Mouse (Mus musculus) midbrain, embryonic 13.5 days (tissue): Measurements from ENCODE around the gene 4930404H24Rik. TPM values are rescaled to one million over a fixed set of nuclear protein-coding genes. Genes with fewer than 3 reads are reported as not detected.

Experiments
- ATAC-seq: fragments of 200-750 bp; cut with Nextera tagmentation; 2 replicates; pipeline ENCODE4 v1.8.0; 2017; ENCODE audit warnings: mild to moderate bottlenecking, moderate TSS enrichment, moderate library complexity
- H3K27ac ChIP-seq: fragments of 300-500 bp; sonication (generic); 2 replicates; pipeline ENCODE4 v1.5.1; 2015; ENCODE audit warnings: inconsistent platforms, mild to moderate bottlenecking, moderate library complexity
- H3K27me3 ChIP-seq: fragments of 300-500 bp; sonication (generic); 2 replicates; pipeline ENCODE4 v1.6.1; 2015; ENCODE audit warnings: mild to moderate bottlenecking, inconsistent platforms
- H3K36me3 ChIP-seq: fragments of 300-500 bp; sonication (generic); 2 replicates; pipeline ENCODE4 v1.6.1; 2015; ENCODE audit warnings: mild to moderate bottlenecking, inconsistent platforms
- H3K4me1 ChIP-seq: fragments of 300-500 bp; sonication (generic); replicated peaks from 2 replicates; pipeline ENCODE4 v1.6.1; 2015; ENCODE audit warnings: inconsistent platforms
- H3K4me2 ChIP-seq: fragments of 300-500 bp; sonication (generic); replicated peaks from 2 replicates; pipeline ENCODE4 v1.6.1; 2015; ENCODE audit warnings: moderate library complexity, mild to moderate bottlenecking, inconsistent platforms
- H3K4me3 ChIP-seq: fragments of 300-500 bp; sonication (generic); replicated peaks from 2 replicates; pipeline ENCODE4 v1.5.1; 2015; ENCODE audit warnings: mild to moderate bottlenecking, inconsistent platforms
- H3K9ac ChIP-seq: fragments of 300-500 bp; sonication (generic); replicated peaks from 2 replicates; pipeline ENCODE4 v1.6.1; 2015; ENCODE audit warnings: mild to moderate bottlenecking, inconsistent platforms
- H3K9me3 ChIP-seq: fragments of 300-500 bp; sonication (generic); 2 replicates; pipeline ENCODE4 v1.6.1; 2016; ENCODE audit warnings: mild to moderate bottlenecking, inconsistent platforms
- WGBS: fragments of 180-500 bp; shearing (Covaris S2); methylation state at CpG from one replicate; pipeline ENCODE4 v1.1.7; 2015; 5-methylcytosine and 5-hydroxymethylcytosine counted together
- polyA plus RNA-seq: library from polyadenylated mRNA; unstranded; fragments of >200 nt; fragmentation: Nextera tagmentation; extraction: Ambion mirVana; gene quantifications from 2 replicates; pipeline ENCODE4 v1.2.1, GENCODE M21; 2015

4930404H24Rik gene
- polyA plus RNA-seq, 1 experiment from 2014 or later = not detected

DNA sequence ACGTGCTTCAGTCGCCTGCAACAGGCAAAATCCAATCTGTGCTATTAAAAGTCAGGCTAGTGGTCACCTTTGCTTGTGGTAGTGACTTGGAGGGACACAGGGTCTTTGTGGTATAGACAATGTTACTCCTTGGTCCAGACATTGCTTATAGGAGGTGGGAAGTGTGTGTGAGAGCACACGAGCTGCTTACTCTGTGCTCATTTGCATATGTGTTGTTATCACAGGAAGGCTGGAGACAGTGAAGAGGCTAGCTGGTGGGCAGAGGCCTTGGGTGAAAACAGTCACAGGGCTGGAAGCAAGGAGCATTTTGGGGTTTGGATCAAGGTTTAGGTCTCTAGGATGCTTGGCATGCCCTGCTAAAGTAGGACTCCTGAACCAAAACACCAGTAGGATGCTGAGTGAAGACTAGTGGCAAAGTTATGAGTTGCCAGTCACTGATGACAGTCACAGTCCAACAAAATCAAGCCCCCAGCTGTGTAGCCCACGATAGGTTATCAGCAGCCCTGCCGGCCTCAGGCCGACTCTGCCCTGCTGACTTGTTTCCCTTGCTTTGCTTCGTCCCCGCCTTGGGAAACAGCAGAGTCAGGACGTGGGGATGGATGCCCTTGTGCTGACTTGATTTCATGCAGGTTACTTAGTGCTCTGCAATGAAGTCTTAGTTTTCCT lies 37.6 kb upstream of the 4930404H24Rik start:
- Histone ChIP-seq H3K36me3 (0 out of 2 replicates have a peak, but pooled peaks cover 2% of the 10 kb centered on the region), H3K27me3 (no peaks in the 10 kb centered on the region), H3K27ac (no peak overlapping the region), H3K4me3 (no peak overlapping the region), H3K9ac (no peak overlapping the region), H3K4me2 (no peak overlapping the region), H3K4me1 (peaks cover 15% of the 10 kb centered on the region), H3K9me3 (no peaks in the 10 kb centered on the region)
- ATAC-seq = no peak
- 63% methylated on average over 9 of the region's 9 CpGs for WGBS

GRCm38 (mm10) chr2:153457467-153457866 lies 35.1 kb upstream of the 4930404H24Rik start:
- ATAC-seq = peak; percentile 78
- WGBS = 31% methylated on average over 4 of the region's 4 CpGs
- peak overlapping the region; percentile 78 for H3K27ac ChIP-seq
- H3K36me3 ChIP-seq = 0 out of 2 replicates have a peak, but pooled peaks cover 5% of the 10 kb centered on the region
- no peak overlapping the region for H3K4me2 ChIP-seq
- no peaks in the 10 kb centered on the region for H3K27me3 ChIP-seq
- peaks cover 21% of the 10 kb centered on the region for H3K4me1 ChIP-seq
- no peak overlapping the region; the same call in 1 of the 2 replicates for H3K9ac ChIP-seq
- H3K9me3 ChIP-seq = no peaks in the 10 kb centered on the region
- H3K4me3 ChIP-seq = no peak overlapping the region

DNA sequence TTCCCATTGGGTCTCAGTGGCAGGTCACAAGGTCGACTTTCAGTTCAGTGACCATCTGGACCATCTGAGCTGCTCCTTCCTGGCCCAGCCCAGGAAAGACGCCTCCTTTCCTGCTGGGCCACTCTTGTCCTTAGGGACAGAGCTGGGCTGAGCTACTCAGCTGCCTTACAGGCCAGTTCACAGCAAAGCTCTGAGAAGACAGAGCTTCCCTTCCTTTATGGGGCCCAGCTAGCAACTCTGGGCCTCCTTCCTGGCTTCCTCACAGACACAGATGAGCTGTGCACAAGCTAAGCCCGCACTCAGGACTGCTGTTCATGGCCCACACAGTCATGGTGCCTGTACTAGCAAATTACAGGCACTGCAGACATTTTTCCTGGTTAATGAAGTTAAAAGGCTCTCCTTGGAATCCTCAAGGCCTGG lies 34.6 kb upstream of the 4930404H24Rik start:
- no peaks in the 10 kb centered on the region for H3K9me3 ChIP-seq
- ATAC-seq = no peak
- WGBS = 46% methylated on average over 3 of the region's 3 CpGs
- H3K9ac ChIP-seq = 0 out of 2 replicates have a peak overlapping the region, but pooled peaks have one; percentile 30
- H3K27me3 ChIP-seq = no peaks in the 10 kb centered on the region
- H3K4me1 ChIP-seq = peaks cover 21% of the 10 kb centered on the region
- peaks cover 6% of the 10 kb centered on the region; the same call in 1 of the 2 replicates for H3K36me3 ChIP-seq
- H3K4me3 ChIP-seq = no peak overlapping the region
- peak overlapping the region; percentile 78; the same call in 1 of the 2 replicates for H3K27ac ChIP-seq
- no peak overlapping the region for H3K4me2 ChIP-seq

DNA sequence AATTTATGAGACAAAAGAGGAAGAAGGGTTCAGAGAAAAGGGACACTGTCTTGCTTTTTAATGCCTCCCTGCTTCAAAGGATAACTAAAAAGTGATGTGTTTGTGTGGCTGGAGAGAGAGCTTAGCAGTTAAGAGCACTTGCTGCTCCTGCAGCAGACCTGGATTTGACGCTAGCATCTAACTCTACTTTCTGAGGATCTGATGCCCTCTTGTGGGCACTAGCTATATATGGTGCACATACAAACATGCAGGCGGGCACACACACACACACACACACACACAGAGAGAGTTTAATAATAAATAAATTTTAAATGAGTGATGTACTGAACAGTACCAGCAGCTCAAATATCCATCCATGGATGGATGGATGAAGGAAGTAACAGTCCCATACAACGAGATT lies 29.3 kb upstream of the 4930404H24Rik start:
- Histone ChIP-seq H3K9ac (no peak overlapping the region), H3K9me3 (no peaks in the 10 kb centered on the region), H3K27me3 (no peaks in the 10 kb centered on the region), H3K27ac (no peak overlapping the region), H3K4me1 (peaks cover 8% of the 10 kb centered on the region), H3K36me3 (peaks cover 24% of the 10 kb centered on the region), H3K4me2 (no peak overlapping the region), H3K4me3 (no peak overlapping the region)
- WGBS = 85% methylated on average over 3 of the region's 3 CpGs
- no peak for ATAC-seq

- Histone ChIP-seq H3K4me3 (no peak overlapping the region), H3K27ac (no peak overlapping the region), H3K27me3 (no peaks in the 10 kb centered on the region), H3K36me3 (peaks cover 26% of the 10 kb centered on the region), H3K9me3 (no peaks in the 10 kb centered on the region), H3K4me2 (no peak overlapping the region), H3K4me1 (peaks cover 15% of the 10 kb centered on the region), H3K9ac (no peak overlapping the region)
- WGBS = 88% methylated on average over 1 of the region's 1 CpGs
- no peak for ATAC-seq
Observed at GRCm38 (mm10) chr2:153467372-153467771, 25.2 kb upstream of the 4930404H24Rik start.

DNA sequence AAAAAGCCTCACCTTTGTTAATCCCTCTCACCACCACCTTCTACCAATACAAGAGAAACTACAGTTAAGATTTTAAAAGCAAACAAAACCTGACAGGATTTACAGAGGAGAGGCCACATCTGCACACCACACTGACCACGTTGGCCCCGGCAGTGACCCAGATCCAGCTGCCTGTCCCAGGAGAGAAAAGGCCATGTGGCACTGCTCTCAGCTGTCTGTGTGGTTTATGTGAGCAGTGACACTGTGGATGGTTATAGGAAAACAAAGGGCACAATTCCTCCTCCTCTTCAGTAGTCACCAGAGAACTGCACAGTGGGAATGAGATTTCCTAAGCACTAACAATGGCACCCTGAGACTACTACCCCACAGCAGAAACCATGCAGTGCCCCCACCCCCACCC lies 23.3 kb upstream of the 4930404H24Rik start:
- Histone ChIP-seq H3K27ac (peak overlapping the region; percentile 5; the same call in 1 of the 2 replicates), H3K27me3 (no peaks in the 10 kb centered on the region)
- ATAC-seq = no peak; the same call in 1 of the 2 replicates

GRCm38 (mm10) chr2:153469764-153470163 lies 22.8 kb upstream of the 4930404H24Rik start:
- H3K4me1 ChIP-seq = peaks cover 15% of the 10 kb centered on the region
- no peak overlapping the region for H3K4me2 ChIP-seq
- no peaks in the 10 kb centered on the region for H3K27me3 ChIP-seq
- peaks cover 22% of the 10 kb centered on the region; the same call in 1 of the 2 replicates for H3K36me3 ChIP-seq
- H3K4me3 ChIP-seq = no peak overlapping the region
- H3K9ac ChIP-seq = no peak overlapping the region
- ATAC-seq = peak; percentile 69; the same call in 1 of the 2 replicates
- H3K9me3 ChIP-seq = no peaks in the 10 kb centered on the region
- 60% methylated on average over 4 of the region's 4 CpGs for WGBS
- H3K27ac ChIP-seq = 0 out of 2 replicates have a peak overlapping the region, but pooled peaks have one; percentile 7

More for the DNA sequence above, 23.3 kb upstream of the 4930404H24Rik start:
- H3K4me3 ChIP-seq = no peak overlapping the region
- H3K36me3 ChIP-seq = peaks cover 22% of the 10 kb centered on the region; the same call in 1 of the 2 replicates
- H3K4me2 ChIP-seq = no peak overlapping the region
- H3K4me1 ChIP-seq = peaks cover 15% of the 10 kb centered on the region
- H3K9me3 ChIP-seq = no peaks in the 10 kb centered on the region
- H3K9ac ChIP-seq = 0 out of 2 replicates have a peak overlapping the region, but pooled peaks have one; percentile 23
- 40% methylated on average over 2 of the region's 2 CpGs for WGBS

DNA sequence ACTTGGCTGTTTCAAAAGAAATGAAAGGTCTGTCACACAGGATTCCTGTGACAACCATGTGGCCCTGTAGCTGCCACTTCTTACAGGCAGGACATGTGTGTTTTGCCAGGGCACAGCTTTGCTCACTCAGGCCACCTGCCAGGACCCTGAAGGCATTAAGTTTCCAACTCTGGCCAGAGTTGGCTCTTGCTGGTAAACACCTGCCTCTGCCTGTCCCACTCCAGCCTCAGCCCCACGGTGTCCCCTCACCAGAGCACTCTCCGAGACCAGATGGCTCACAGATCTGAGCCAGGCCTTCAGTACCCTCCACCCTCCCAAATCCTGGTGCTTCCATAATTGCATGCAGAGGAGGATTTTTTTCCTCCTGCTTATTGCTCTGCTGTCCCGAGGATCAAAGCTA lies 21.6 kb upstream of the 4930404H24Rik start:
- Histone ChIP-seq H3K4me3 (no peak overlapping the region), H3K4me1 (peaks cover 27% of the 10 kb centered on the region), H3K27ac (no peak overlapping the region), H3K9me3 (no peaks in the 10 kb centered on the region), H3K4me2 (no peak overlapping the region), H3K36me3 (peaks cover 18% of the 10 kb centered on the region; the same call in 1 of the 2 replicates), H3K27me3 (no peaks in the 10 kb centered on the region), H3K9ac (no peak overlapping the region)
- 62% methylated on average over 3 of the region's 3 CpGs for WGBS
- ATAC-seq = no peak

GRCm38 (mm10) chr2:153475114-153476112 lies 17.2 kb upstream of the 4930404H24Rik start:
- peak overlapping the region; percentile 49 for H3K27ac ChIP-seq
- 51% methylated on average over 4 of the region's 4 CpGs for WGBS
- no peak overlapping the region for H3K4me2 ChIP-seq
- peak overlapping the region; percentile 28 for H3K9ac ChIP-seq
- H3K36me3 ChIP-seq = 0 out of 2 replicates have a peak, but pooled peaks cover 7% of the 10 kb centered on the region
- no peak overlapping the region for H3K4me3 ChIP-seq
- peaks cover 22% of the 10 kb centered on the region for H3K4me1 ChIP-seq
- ATAC-seq = no peak
- H3K27me3 ChIP-seq = 0 out of 2 replicates have a peak, but pooled peaks cover 3% of the 10 kb centered on the region
- no peaks in the 10 kb centered on the region for H3K9me3 ChIP-seq

DNA sequence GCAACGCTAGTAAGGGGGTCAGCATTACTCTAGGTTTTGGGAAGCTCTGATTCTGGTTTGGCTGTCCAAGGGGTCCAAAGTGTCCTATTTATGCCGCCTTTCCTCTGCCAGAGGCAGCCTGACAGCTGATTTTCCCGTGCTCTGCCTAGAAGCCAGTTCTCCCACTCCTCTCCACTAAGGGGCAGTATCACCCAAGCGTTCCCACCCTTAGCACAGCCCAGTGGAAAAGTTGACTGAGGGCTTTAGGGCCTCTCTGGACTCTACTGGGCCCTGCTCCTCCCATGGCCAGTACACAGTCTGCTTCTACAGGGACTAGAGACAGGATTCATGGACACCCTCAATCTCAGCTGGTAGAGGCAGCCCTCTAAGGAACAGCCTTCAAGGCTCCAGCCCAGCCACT lies 14.0 kb upstream of the 4930404H24Rik start:
- Histone ChIP-seq H3K9ac (no peak overlapping the region; the same call in 1 of the 2 replicates), H3K27me3 (0 out of 2 replicates have a peak, but pooled peaks cover 3% of the 10 kb centered on the region), H3K27ac (no peak overlapping the region), H3K4me1 (peaks cover 43% of the 10 kb centered on the region), H3K4me2 (no peak overlapping the region), H3K9me3 (no peaks in the 10 kb centered on the region), H3K36me3 (0 out of 2 replicates have a peak, but pooled peaks cover 2% of the 10 kb centered on the region), H3K4me3 (no peak overlapping the region)
- ATAC-seq = peak; percentile 74
- 5% methylated on average over 4 of the region's 4 CpGs for WGBS

DNA sequence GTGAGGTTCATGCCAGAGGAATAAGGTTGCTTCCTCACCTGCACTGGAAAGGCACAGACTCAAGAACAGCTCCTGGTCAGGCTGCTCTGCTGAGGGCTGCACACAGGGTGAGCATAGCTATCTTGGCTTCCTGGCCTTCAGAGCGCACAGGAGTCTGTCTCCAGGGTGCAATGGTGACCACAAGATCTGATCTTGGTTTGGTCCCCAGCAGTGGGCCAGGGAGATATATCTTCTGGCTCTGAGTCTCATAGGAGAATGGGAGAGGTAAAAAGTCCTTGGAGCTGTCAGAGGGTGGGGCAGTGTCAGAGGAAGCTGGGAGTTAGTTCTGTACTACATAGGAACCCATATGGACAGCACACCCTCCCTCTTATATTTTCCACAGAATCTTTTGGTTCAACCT lies 13.1 kb upstream of the 4930404H24Rik start:
- Histone ChIP-seq H3K27me3 (0 out of 2 replicates have a peak, but pooled peaks cover 3% of the 10 kb centered on the region), H3K9ac (no peak overlapping the region), H3K9me3 (no peaks in the 10 kb centered on the region), H3K36me3 (no peaks in the 10 kb centered on the region), H3K4me3 (no peak overlapping the region), H3K4me2 (no peak overlapping the region), H3K4me1 (peaks cover 52% of the 10 kb centered on the region), H3K27ac (no peak overlapping the region)
- ATAC-seq = no peak
- WGBS = 91% methylated on average over 1 of the region's 1 CpGs
